Mouse (Mus musculus) cerebellum, postnatal 10 days (tissue): ENCODE data around the gene Ahsg.

Experiments
- DNase-seq, 2 experiments: peaks; one replicate each; pipeline ENCODE4 v3.0.0; 2021; ENCODE audit warnings: mixed read lengths in 2 of 2

Ahsg gene

DNA sequence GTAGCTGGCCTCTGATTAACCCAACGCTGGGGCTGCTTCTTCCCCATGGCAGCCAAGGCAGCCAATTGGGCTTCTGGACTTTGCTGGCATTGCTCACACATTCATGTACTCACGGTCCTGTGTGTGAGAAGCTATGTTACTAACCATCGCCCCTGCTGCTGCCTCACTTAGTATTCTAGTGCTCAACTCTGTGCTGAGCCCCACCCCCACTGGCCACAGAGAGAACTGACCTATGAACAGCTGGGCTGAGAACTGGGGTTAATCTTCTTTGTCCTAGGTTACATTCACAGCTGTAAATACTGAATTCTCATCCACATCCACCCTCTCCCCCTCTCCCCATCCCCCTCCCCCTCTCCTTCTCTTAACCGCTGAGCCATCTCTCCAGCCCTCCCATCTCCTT, 2.2 kb upstream of the Ahsg start:
- no peak for DNase-seq

GRCm38 (mm10) chr16:22889716-22890115, 1.4 kb upstream of the Ahsg start:
- no peak for DNase-seq

DNA sequence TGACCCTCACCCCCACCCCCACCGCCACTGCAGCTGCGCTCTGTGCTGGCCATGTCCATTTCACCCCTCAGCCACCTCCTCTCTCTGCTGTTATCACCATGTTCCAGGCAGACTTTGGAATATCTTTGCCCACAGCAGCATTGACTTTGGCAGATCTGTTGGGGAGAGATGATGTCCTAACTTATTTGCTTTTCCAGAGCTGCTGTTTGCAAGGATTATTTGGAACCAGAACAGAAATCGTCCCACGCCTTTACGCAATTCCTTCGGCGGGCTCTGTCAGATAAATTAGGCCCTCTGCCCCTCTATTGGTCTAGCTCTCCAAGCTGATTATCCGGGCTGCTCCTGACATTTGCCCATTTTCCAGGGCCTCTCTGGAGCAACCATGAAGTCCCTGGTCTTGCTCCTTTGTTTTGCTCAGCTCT, 667 bp downstream of the Ahsg start:
- no peak for DNase-seq

GRCm38 (mm10) chr16:22894095-22894494, 3.0 kb downstream of the Ahsg start:
- peak in 1 of 2 experiments; percentile 13 for DNase-seq

DNA sequence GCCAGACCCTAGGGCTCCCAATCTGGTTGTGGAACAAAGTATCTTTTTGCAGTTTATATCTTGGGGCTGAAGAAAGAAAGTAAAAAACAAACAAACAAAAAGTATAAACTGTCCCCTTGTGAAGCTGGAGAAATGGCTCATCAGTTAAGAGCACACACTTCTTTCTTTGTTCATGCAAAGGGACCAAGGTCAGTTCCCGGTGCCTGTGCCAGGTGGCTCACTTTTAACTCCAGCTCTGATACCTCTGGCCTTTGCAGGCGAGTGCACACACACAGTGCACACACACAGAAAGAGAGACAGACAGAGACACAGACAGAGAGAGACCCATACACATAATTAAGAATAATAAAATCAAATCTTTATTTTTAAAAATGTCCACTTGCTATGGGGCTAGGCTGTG, 5.5 kb downstream of the Ahsg start:
- no peak for DNase-seq

GRCm38 (mm10) chr16:22899346-22899745, 8.3 kb downstream of the Ahsg start:
- no peak for DNase-seq

- no peak for DNase-seq
These were observed 8.9 kb downstream of the Ahsg start for GRCm38 (mm10) chr16:22899866-22900570.

GRCm38 (mm10) chr16:22901326-22901725, 10.2 kb downstream of the Ahsg start:
- no peak for DNase-seq

DNA sequence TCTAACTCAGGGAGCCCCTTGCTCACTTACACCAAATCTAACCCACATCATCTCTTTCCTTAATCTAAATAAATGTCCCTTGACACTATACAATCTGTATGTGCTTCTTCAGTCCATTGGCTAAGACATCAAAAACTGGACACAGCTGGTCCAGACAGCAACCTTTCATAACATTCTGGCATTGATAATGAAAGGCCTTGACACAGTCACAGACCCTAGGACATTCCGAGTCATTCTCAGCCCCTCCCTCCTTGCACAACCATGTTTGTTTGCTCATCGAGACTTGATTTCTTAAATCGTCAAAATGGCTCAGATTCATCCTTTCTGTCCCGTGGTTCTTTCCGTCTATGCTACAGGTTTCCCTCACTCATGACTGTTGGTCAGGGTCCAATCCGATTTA, 18.2 kb downstream of the Ahsg start:
- DNase-seq: no peak

DNA sequence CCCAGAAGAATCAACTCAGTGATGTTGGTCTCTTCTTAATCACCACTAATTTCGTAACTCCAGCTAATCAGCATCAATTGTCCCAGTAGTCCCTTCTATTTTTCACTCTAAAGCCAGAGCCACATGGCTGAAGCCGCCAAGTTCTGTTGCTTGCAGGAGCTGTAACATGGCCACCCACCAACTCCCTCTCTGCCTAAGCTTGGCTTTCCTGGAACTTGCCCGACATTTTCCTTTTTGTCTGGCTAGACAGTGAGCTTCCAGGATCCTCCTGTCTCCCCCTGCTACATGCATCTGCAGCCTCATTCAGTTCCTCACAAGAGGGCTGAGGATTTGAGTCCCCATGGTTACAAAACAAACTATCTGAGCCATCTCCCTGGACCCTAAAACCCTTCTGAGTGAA, 20.9 kb downstream of the Ahsg start:
- DNase-seq: peak; percentile 26 to 36

GRCm38 (mm10) chr16:22912886-22913285, 21.8 kb downstream of the Ahsg start:
- DNase-seq: no peak

GRCm38 (mm10) chr16:22914276-22914675, 23.2 kb downstream of the Ahsg start:
- no peak for DNase-seq

DNA sequence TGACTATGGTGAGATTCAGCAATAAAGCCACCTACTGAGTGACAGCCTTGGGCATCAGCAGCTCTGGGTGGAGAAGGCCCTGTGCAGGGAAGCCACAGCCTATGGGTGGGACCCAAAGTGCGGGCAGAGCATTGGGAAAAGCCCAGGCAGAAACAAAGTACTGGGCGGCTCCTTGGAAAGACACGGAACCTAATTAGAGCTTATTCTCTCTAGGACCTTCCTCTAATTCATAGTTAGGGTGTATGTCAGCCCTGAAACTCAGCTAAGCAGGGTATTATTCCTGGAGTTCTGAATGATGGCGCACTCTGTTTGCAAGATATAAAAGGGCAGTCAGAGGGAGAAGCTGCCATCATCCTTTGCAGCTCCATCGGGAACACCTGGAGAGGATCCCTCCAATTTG, 27.0 kb downstream of the Ahsg start, which contains the start of gene Fetub:
TSS of gene Fetub (plus strand) at position 301 of the 400 bp plus-strand sequence.
- no peak for DNase-seq

GRCm38 (mm10) chr16:22918664-22919312, 27.7 kb downstream of the Ahsg start:
- no peak for DNase-seq

DNA sequence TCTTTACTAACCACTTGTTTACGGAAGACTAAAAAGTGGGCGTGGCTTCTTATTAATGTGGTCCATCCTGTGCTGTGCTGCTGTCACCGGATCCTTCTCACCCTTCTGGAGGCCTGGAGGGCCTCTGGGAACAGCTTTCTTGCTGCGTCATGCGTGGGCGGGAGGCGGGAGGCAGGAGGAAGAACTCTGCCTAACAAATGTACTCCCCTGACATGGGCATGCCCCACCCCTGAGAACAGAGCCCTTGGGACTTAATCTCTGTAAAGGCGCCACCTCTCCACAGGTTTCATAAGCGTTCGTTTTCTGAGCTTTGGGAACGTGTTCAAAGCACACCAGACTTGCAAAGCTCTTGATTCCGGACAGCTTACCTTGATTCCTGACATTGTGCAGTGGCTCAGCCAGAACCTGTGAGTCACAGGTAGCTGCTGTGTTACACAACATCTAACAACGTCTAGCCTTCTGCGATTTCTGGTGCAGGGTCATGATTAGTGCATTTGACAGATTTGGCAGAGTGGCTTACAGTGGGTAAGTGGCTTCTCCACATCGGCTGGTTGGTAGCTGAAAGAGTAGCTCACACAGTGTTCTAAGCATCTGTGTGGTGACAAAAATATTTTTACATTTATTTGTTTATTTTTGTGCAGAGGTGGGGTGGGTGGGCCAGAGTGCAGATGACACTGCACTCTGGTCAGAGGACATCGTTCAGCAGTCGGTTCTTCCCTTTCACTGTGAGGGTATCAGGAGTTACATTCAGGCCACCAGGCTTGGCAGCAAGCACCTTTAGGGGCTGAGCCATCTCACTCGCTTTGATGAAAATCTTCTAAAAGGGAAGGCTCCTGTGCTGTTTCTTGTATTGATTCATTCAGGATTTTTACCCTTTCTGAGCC, 29.1 kb downstream of the Ahsg start:
- DNase-seq: no peak

- DNase-seq: no peak
These were observed 30.7 kb downstream of the Ahsg start for GRCm38 (mm10) chr16:22921761-22922160.

GRCm38 (mm10) chr16:22922433-22922832, 31.4 kb downstream of the Ahsg start:
- no peak for DNase-seq

GRCm38 (mm10) chr16:22929575-22929974, 38.5 kb downstream of the Ahsg start:
- peak; percentile 73 to 81 for DNase-seq

DNA sequence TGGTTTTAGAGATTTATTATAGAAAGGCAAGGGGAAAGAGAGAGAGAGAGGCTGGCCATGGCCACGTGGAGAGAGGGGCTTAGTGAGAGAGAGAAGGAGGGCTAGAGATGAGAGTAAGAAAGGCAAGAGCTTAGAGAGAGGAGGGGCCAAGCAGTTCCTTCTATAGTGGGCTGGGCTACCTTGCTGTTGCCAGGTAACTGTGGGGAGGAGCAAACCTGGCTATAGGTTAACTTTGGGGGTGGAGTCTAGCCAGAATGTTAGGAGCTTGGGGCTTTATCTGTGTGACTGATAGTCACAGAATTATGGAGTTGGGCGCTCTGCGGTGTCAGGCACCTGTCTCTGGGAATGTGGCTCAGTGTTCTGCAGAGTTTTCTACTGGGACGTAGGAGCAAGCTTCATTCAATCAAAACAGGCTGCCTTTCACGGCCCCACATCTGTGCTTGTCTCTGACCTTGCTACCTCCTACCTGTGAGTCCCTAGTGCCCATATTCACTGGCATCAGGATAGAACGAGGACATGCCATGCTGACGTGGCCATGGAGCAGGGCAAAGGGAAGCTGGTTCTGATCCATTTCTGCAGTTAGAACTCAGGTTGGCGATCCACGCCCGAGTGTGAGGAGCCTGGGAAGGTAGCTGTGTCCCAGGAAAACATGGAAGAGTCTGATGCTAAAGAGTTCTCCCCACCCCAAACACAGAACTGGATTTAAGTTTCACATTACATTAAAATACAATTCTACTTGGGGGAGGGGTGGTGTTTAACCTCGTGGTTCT, 40.5 kb downstream of the Ahsg start:
- no peak for DNase-seq

GRCm38 (mm10) chr16:22937631-22938030, 46.6 kb downstream of the Ahsg start:
- DNase-seq: no peak

GRCm38 (mm10) chr16:22938541-22938940, 47.5 kb downstream of the Ahsg start:
- no peak for DNase-seq

DNA sequence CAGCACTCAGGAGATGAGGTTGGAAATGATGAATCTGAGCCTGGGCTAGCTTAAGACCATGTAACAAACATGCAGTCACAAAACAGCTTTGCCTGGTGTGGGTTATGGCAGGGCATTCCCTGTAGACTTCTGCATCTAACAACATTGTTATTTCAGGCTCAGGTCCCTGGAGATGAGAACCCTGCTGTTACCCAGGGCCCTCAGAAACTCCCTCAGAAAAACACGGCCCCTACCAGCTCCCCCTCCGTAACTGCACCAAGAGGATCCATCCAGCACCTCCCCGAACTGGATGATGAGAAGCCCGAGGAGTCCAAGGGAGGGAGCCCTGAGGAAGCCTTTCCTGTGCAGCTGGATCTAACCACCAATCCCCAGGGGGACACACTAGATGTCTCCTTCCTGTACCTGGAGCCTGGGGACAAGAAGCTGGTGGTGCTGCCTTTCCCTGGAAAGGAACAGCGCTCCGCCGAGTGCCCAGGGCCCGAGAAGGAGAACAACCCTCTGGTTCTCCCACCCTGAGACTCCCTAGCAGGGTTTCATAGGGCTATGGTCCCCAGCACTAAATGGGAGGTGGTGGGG, 48.1 kb downstream of the Ahsg start:
- DNase-seq: no peak
